Mouse (Mus musculus): ENCODE results near the gene Taf5l.
"Not testable (repeated sequence)": the region's sequence is repeated elsewhere in the genome, so short reads cannot be mapped to it uniquely, and the experiment has no call there.

Gene Taf5l

GRCm38 (mm10) chr8:124021237-124022227 lies at the start of gene Taf5l, which contains the start of gene Urb2:
Taf5l (minus strand) TSS chr8:124021397.
Urb2 (plus strand) TSS chr8:124021508.
- peak; percentile 82 for DNase-seq (ENCODE audit: low spot score)

GRCm38 (mm10) chr8:124070363-124071324 lies 49.4 kb upstream of the Taf5l start:
- no peak for DNase-seq (ENCODE audit: low spot score)

GRCm38 (mm10) chr8:124067059-124067750 lies 46.0 kb upstream of the Taf5l start:
- no peak for DNase-seq (ENCODE audit: low spot score)

GRCm38 (mm10) chr8:124066325-124067058 lies 45.3 kb upstream of the Taf5l start:
- DNase-seq (ENCODE audit: low spot score): no peak

GRCm38 (mm10) chr8:124056832-124057655 lies 35.8 kb upstream of the Taf5l start:
- DNase-seq (ENCODE audit: low spot score): no peak

GRCm38 (mm10) chr8:124052568-124052967 lies 31.4 kb upstream of the Taf5l start:
- no peak for DNase-seq (ENCODE audit: low spot score)

- peak; percentile 39 for DNase-seq (ENCODE audit: low spot score)
Measured at GRCm38 (mm10) chr8:124052110-124052509, 30.9 kb upstream of the Taf5l start.

DNA sequence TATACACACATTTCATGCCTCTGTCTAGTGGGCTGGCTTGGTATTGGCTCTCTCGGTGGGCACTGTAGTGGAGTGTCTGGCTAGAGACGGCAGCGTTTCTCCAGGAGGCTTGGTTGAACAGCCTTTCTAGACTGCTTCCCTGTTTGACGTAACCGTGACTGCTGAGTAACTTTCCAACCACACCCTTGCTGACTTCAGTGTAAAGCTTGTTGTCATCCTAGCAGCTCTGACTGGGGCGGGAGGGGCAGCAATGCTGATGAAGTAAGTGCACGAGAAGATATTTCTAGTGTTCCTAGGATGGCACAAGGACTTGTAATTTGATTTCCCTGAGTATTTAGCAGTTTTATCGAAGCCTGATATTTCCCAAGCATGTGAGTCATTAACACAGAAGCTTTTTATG lies 24.7 kb upstream of the Taf5l start:
- DNase-seq (ENCODE audit: low spot score): no peak

DNA sequence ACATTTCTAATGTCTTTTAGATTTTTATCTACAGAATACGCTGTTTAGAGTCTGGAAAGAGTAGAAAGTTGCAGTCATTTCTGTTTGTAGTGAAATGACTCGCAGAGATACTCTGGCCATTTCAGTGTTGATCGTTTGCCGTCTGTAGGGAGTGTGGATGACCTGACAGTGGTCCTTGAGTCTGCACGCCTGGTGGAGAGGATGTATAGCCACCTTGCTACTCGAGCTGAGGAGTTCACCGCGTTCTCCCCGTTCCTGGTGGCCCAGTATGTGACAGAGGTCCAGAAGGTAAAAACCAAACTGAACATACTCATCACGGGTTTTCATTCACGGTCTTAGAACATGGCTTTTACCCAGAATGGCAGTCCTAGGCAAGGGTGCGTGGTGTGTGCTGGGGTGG lies 23.7 kb upstream of the Taf5l start:
- no peak for DNase-seq (ENCODE audit: low spot score)

DNA sequence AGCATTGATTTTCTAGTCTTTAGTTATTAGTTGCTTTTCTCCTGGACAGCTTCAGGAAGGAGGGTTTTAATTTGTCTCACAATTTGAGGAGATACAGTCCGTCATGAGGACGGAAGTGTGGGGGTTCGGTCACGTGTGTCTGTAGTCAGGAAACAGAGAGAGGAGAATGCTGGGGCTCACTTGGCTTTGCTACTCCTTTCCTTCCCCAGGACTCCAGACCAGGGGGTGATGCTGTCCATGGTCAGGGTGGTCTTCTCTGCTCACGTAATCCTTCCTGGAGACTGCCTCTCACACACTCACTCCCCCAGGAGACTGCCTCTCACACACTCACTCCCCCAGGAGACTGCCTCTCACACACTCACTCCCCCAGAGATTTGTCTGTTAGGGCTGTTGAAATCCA lies 23.2 kb upstream of the Taf5l start:
- DNase-seq (ENCODE audit: low spot score): no peak

DNA sequence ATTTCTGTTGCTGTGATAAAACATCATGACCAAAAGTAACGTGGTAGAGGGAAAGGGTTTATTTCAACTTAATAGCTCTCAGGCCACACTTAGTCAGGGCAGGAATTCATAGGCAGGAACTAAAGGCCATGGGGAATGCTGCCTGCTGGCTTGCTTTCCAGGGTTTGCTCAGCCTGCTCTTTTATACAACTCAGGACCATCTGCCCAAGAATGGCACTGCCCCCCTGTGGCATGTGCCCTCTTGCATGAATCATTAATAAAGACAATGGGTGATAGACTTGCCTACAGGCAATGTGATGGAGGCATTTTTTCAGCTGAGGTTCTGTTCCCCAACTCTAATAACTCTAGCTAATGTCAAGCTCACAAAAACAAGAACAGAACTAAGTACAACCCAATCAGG lies 21.0 kb upstream of the Taf5l start:
- DNase-seq (ENCODE audit: low spot score): no peak

DNA sequence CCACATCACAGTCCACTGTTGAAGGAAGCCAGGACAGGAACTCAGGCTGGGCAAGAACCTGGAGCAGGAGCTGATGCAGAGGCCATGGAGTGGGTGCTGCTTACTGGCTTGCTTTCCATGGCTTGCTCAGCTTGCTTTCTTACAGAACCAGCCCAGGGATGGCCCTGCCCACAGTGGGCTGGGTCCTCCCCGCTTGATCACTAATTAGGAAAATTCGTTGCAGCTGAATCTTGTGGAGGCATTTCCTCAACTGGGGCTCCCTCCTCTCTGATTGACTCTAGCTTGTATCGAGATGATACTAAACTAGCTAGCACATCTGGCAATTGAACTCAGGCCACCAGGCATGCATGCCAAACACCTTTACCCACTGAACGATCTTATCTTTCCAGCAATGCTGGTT lies 18.2 kb upstream of the Taf5l start:
- no peak for DNase-seq (ENCODE audit: low spot score)

DNA sequence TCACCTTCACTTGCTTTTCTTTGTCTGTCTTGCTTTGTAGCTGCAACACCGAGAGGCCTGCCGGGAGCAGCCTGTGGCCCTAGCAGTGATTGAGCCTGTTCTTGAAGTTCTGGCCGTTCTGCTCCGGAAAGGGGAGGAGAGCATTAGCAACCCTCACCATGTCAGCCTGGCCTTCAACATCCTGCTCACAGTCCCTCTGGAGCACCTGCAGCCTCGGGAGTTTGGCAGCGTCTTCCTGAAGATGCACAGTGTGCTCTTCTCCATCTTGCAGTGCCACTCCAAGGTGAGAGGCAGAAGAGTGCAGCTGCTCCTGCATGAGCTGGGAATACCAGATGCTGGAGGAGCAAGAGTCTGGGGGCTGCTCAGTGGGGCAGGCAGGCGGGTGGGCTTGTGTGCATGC lies 16.9 kb upstream of the Taf5l start:
- DNase-seq (ENCODE audit: low spot score): no peak

DNA sequence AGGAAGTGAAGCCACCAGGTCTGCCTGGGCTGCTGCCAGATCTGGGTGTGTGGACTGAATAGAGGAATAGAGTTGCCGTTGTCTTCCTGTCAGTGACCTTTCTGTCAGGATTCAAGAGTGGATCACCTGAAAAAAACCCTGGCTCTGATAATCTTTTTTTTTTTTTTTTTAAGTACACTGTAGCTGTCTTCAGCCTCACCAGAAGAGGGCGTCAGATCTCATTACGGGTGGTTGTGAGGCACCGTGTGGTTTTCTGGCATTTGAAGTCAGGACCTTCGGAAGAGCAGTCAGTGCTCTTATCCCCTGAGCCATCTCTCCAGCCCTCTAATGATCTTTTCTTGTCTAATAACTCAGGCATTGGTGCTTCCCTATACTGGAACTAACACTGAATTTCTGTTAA lies 12.2 kb upstream of the Taf5l start:
- DNase-seq (ENCODE audit: low spot score): no peak

GRCm38 (mm10) chr8:124027831-124028230 lies 6.6 kb upstream of the Taf5l start:
- no peak for DNase-seq (ENCODE audit: low spot score)

DNA sequence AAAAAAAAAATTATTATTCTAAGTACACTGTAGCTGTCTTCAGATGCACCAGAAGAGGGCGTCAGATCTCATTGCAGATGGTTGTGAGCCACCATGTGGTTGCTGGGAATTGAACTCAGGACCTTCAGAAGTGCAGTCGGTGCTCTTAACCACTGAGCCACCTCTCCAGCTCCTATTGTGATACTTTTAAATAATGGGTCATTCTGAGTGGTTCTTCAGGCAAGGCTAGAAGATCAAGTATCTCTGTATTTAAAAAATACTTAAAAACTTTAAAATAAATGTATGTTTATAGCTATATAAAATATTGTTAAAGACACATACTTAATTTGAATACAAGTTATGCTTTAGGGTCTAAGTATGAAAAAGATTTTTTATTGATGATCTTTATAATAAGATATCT lies 5.1 kb upstream of the Taf5l start:
- DNase-seq (ENCODE audit: low spot score): not testable (repeated sequence)

DNA sequence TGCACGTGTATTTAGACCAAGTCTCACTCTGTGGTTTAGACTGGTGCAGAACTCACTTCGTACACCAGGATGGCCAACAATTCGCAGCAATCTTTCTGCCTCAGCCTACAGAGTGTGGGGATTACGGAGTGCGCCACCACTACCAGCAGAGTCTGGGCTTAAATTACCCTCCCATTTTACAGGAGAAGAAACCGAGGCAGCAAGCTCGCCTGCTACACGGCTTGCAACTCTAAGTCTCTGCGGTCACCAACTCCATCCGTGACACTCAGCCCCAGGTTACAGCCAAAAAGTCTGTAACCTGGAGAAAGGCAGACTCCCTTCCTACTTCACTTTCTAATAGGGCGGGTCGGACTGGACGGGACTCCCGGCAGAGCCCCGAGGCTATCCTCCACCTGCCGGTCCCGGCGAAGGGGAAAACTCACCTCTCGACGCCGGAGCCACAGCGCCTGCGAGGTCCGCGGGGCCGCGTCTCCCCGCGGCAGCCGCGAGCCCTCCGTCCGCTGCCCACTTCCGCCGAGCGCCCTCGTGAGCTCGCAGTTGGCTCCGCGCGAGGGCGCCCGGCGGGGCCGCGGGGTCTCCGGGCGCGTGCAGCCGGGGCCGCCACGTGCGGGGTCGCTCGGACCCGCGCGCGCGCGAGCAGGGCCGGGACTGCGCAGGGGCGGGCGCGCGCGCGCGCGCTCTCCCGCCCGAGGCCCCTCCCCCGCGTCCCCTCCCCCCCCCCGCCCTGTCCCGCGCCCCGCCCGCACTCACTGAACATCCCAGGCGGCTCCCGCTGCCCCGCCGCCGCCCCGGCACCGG lies 559 bp downstream of the Taf5l start:
- DNase-seq (ENCODE audit: low spot score): peak; percentile 48

DNA sequence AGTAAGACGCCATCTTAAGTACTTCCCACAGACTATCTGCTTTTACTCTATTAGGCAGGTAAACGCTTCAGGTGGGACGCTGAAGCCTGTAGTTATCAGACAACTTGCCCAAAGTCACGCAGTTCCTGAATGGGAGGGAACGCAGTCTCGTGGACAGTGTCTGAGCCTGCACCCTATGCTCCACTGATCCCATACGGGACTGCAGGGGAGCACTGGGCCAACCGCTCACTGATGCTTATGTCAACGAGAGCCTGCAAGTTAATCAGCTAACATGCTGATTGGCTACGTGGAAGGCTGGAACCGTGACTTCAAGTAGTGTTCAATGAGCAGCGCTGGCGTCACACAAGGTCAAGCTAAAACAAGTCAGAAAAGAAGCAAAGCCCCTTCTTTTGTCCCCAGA lies 1.4 kb downstream of the Taf5l start:
- DNase-seq (ENCODE audit: low spot score): peak; percentile 72

- DNase-seq (ENCODE audit: low spot score): no peak
Measured at GRCm38 (mm10) chr8:124014751-124015150, 6.4 kb downstream of the Taf5l start.

All from c-Kit-positive CD71-positive TER-119-positive erythroid progenitor cells, embryonic 14.5 days (primary cell).